Mouse (Mus musculus) splenic B cell, adult 2 months (primary cell): ENCODE results near the gene Lhb.
A peak's percentile ranks its signal among the peaks of the same experiment; 100 is the strongest.

Experiments used
- DNase-seq: peaks from one replicate; pipeline ENCODE4 v3.0.0-alpha.2; 2011; ENCODE audit warnings: low read depth, low spot score
- H3K27me3 ChIP-seq: 2 replicates; pipeline ENCODE4 v1.6.1; 2012; ENCODE audit warnings: mild to moderate bottlenecking, low read length, moderate library complexity, mixed read lengths; ENCODE audit not compliant: control insufficient read depth, poor library complexity, insufficient read depth, severe bottlenecking
- H3K36me3 ChIP-seq: 2 replicates; pipeline ENCODE4 v1.6.1; 2012; ENCODE audit warnings: mild to moderate bottlenecking, low read length, moderate library complexity, mixed read lengths; ENCODE audit not compliant: control insufficient read depth, poor library complexity, insufficient read depth, severe bottlenecking

The Lhb gene

GRCm38 (mm10) chr7:45407836-45408235 lies 12.8 kb upstream of the Lhb start:
- Histone ChIP-seq H3K27me3 (no peaks in the 10 kb centered on the region; the same call in 1 of the 2 replicates), H3K36me3 (no peaks in the 10 kb centered on the region)
- no peak for DNase-seq

GRCm38 (mm10) chr7:45408351-45408750 lies 12.3 kb upstream of the Lhb start:
- Histone ChIP-seq H3K27me3 (no peaks in the 10 kb centered on the region; the same call in 1 of the 2 replicates), H3K36me3 (no peaks in the 10 kb centered on the region)
- no peak for DNase-seq

GRCm38 (mm10) chr7:45408949-45409348 lies 11.7 kb upstream of the Lhb start:
- Histone ChIP-seq H3K36me3 (no peaks in the 10 kb centered on the region), H3K27me3 (no peaks in the 10 kb centered on the region; the same call in 1 of the 2 replicates)
- DNase-seq, result no peak

GRCm38 (mm10) chr7:45409497-45410163 lies 11.0 kb upstream of the Lhb start:
- no peak for DNase-seq
- no peaks in the 10 kb centered on the region; the same call in 1 of the 2 replicates for H3K27me3 ChIP-seq
- no peaks in the 10 kb centered on the region for H3K36me3 ChIP-seq

GRCm38 (mm10) chr7:45412421-45412820 lies 8.2 kb upstream of the Lhb start:
- Histone ChIP-seq H3K36me3 (no peaks in the 10 kb centered on the region), H3K27me3 (no peaks in the 10 kb centered on the region; the same call in 1 of the 2 replicates)
- no peak for DNase-seq

- Histone ChIP-seq H3K36me3 (no peaks in the 10 kb centered on the region), H3K27me3 (no peaks in the 10 kb centered on the region; the same call in 1 of the 2 replicates)
- DNase-seq, result no peak
Measured at GRCm38 (mm10) chr7:45413113-45413863, 7.3 kb upstream of the Lhb start, which contains the start of gene Ntf5. TSS of gene Ntf5 (plus strand) at chr7:45413695.

GRCm38 (mm10) chr7:45413864-45414739 lies 6.5 kb upstream of the Lhb start:
- Histone ChIP-seq H3K36me3 (no peaks in the 10 kb centered on the region), H3K27me3 (no peaks in the 10 kb centered on the region; the same call in 1 of the 2 replicates)
- no peak for DNase-seq

GRCm38 (mm10) chr7:45414740-45415224 lies 5.8 kb upstream of the Lhb start:
- Histone ChIP-seq H3K27me3 (no peaks in the 10 kb centered on the region; the same call in 1 of the 2 replicates), H3K36me3 (no peaks in the 10 kb centered on the region)
- no peak for DNase-seq

- Histone ChIP-seq H3K27me3 (no peaks in the 10 kb centered on the region; the same call in 1 of the 2 replicates), H3K36me3 (no peaks in the 10 kb centered on the region)
- peak; percentile 43 for DNase-seq
Measured at GRCm38 (mm10) chr7:45415636-45416035, 5.0 kb upstream of the Lhb start.

- DNase-seq, result no peak
- H3K36me3 ChIP-seq, result peaks cover 16% of the 10 kb centered on the region
- no peaks in the 10 kb centered on the region for H3K27me3 ChIP-seq
Measured at GRCm38 (mm10) chr7:45417962-45418492, 2.6 kb upstream of the Lhb start.

- DNase-seq, result no peak
- Histone ChIP-seq H3K36me3 (peaks cover 19% of the 10 kb centered on the region), H3K27me3 (no peaks in the 10 kb centered on the region)
Measured at GRCm38 (mm10) chr7:45419859-45420614, 583 bp upstream of the Lhb start.

GRCm38 (mm10) chr7:45421194-45421593 lies 574 bp downstream of the Lhb start:
- H3K36me3 ChIP-seq, result peaks cover 19% of the 10 kb centered on the region
- H3K27me3 ChIP-seq, result no peaks in the 10 kb centered on the region
- no peak for DNase-seq

GRCm38 (mm10) chr7:45426556-45426955 lies 5.9 kb downstream of the Lhb start:
- Histone ChIP-seq H3K36me3 (peaks cover 18% of the 10 kb centered on the region), H3K27me3 (no peaks in the 10 kb centered on the region)
- DNase-seq, result no peak

- H3K27me3 ChIP-seq, result no peaks in the 10 kb centered on the region
- H3K36me3 ChIP-seq, result peaks cover 3% of the 10 kb centered on the region; the same call in 1 of the 2 replicates
- no peak for DNase-seq
Measured at GRCm38 (mm10) chr7:45433835-45434202, 13.2 kb downstream of the Lhb start.
